ENCODE assay signal across 9 mouse cellular contexts in the genomic region with DNA sequence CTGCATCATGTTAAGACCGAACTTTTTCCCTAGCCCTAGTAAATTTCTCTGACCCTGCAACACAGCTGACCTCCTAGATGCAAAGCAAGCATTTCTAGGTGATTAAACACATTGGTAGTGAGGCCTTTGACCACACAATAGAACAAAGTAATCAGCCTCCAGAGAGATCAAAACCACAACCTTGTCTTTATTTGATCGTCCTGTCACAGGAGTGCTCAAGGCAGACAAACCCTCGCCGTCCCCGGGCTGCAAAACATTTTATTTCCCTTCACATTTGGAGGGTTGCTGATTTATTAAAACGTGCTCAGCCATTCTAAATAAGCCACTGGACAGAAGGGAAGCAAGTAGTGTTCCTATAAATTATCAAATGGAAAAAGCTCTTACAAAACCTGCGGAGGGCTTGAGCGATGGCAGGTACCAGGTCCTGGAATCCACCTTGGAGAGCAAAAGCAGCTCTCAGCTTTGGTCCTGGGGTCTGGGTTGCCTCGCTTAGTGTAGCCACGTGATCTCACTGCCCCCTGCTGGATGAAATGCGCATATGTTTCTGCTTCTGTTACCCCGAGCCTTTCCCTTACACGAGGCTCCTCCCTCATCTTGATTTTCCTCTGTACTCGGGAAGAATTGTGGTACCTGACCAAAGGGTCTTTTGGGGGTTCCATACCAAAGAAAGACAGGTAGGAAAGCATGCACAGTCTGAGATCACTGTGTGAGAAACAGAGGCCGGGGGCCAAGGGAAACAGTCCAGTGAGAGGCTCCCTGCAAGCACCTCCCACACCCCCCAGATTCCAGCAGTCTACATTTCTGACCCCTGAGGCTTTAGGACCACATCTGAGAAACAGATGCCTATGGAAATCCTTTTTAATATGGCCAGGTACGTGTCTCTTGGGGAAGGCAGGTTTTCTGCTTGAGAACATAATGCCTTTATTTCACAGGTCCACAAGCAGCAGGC.
DNase-seq lines count a peak whose midpoint lies in the region; ATAC-seq and TF ChIP-seq lines count a peak whose summit lies in the region.
"Had no signal": no experiment of that assay in that cellular context is flagged by ENCODE, and none has a peak within 500 bp of the region (broad histone marks: within the 10 kb centered on the region; RNA-seq: fewer than 3 reads in every experiment).

No protein-coding gene starts in this region.

- H3K4me2 ChIP-seq in heart, embryonic 14.5 days (ENCODE audit: low read length) = peak overlapping the region; percentile 65
- H3K4me2 ChIP-seq in neural tube, embryonic 11.5 days (ENCODE audit: low read depth) = peak overlapping the region; percentile 26; the same call in 1 of the 2 replicates

- peak; percentile 81 for ATAC-seq in heart, embryonic 14.5 days (ENCODE audit: insufficient number of reproducible peaks, insufficient read depth, low FRiP score, low read depth)
- ATAC-seq in neural tube, embryonic 11.5 days (ENCODE audit: insufficient read depth, low FRiP score, low TSS enrichment) = peak; percentile 95

- peaks cover 3% of the 10 kb centered on the region; the same call in 1 of the 2 replicates for H3K9me3 ChIP-seq in forebrain, embryonic 10.5 days
- H3K9me3 ChIP-seq in heart, embryonic 14.5 days (ENCODE audit: control insufficient read depth, low read length) = no peaks in the 10 kb centered on the region
- H3K9me3 ChIP-seq in neural tube, embryonic 11.5 days (ENCODE audit: control insufficient read depth, low read length) = no peaks in the 10 kb centered on the region

- no peaks in the 10 kb centered on the region for H3K36me3 ChIP-seq in forebrain, embryonic 10.5 days (replicated peaks)
- no peaks in the 10 kb centered on the region for H3K36me3 ChIP-seq in heart, embryonic 14.5 days (ENCODE audit: control insufficient read depth, insufficient read depth, low read length)
- no peaks in the 10 kb centered on the region for H3K36me3 ChIP-seq in liver, adult 2 months (ENCODE audit: control insufficient read depth, insufficient read depth, low read length)
- H3K36me3 ChIP-seq in neural tube, embryonic 11.5 days (ENCODE audit: control insufficient read depth, insufficient read depth, low read length) = no peaks in the 10 kb centered on the region
- H3K36me3 ChIP-seq in testis, adult 2 months (ENCODE audit: control insufficient read depth, insufficient read depth, low read length) = no peaks in the 10 kb centered on the region
- H3K36me3 ChIP-seq: G1E had no signal

- WGBS in forebrain, embryonic 10.5 days = 16% methylated on average over 16 of the region's 16 CpGs
- WGBS in heart, embryonic 14.5 days = 25% methylated on average over 16 of the region's 16 CpGs
- WGBS in liver, adult 2 months = 21% methylated on average over 16 of the region's 16 CpGs
- WGBS in neural tube, embryonic 11.5 days = 20% methylated on average over 16 of the region's 16 CpGs

- peak; percentile 84 for DNase-seq in 3T3-L1 (ENCODE audit: low read depth, low spot score)
- DNase-seq in brain, adult 2 months (ENCODE audit: low read depth, low spot score) = peak; percentile 89
- peak; percentile 81 for DNase-seq in forebrain, embryonic 10.5 days (ENCODE audit: extremely low spot score, low spot score)
- DNase-seq in kidney, postnatal 10 days = peak; percentile 89
- DNase-seq in liver, adult 2 months (ENCODE audit: extremely low read depth, low read depth, low spot score) = peak; percentile 20
- peak; percentile 86 for DNase-seq in neural tube, embryonic 11.5 days (ENCODE audit: low spot score)

- H3K27me3 ChIP-seq in forebrain, embryonic 10.5 days (ENCODE audit: poor library complexity, severe bottlenecking) = no peaks in the 10 kb centered on the region
- H3K27me3 ChIP-seq in heart, embryonic 14.5 days (ENCODE audit: control insufficient read depth, insufficient read depth, low read length) = no peaks in the 10 kb centered on the region
- H3K27me3 ChIP-seq in liver, adult 2 months (ENCODE audit: control insufficient read depth, insufficient read depth, low read length) = no peaks in the 10 kb centered on the region; the same call in 1 of the 2 replicates
- H3K27me3 ChIP-seq in neural tube, embryonic 11.5 days (ENCODE audit: control insufficient read depth, insufficient read depth, low read length) = no peaks in the 10 kb centered on the region
- H3K27me3 ChIP-seq in testis, adult 2 months (ENCODE audit: control insufficient read depth, insufficient read depth, low read length) = no peaks in the 10 kb centered on the region

- H3K27ac ChIP-seq in forebrain, embryonic 10.5 days = peak overlapping the region; percentile 63; the same call in 1 of the 2 replicates
- no peak overlapping the region for H3K27ac ChIP-seq in heart, embryonic 14.5 days (replicated peaks in 1 of 2; ENCODE audit: control insufficient read depth in 1 of 2, insufficient read depth in 1 of 2, low read depth in 2 of 2, low read length in 2 of 2)
- H3K27ac ChIP-seq in liver, adult 2 months (replicated peaks; ENCODE audit: insufficient read depth, low read depth, low read length) = no peak overlapping the region
- H3K27ac ChIP-seq in neural tube, embryonic 11.5 days (ENCODE audit: low read depth, low read length) = no peak overlapping the region
- H3K27ac ChIP-seq in testis, adult 2 months (ENCODE audit: control insufficient read depth, insufficient read depth, low read depth, low read length) = no peak overlapping the region

- H3K79me2 ChIP-seq in liver, adult 2 months (ENCODE audit: control insufficient read depth, insufficient read depth, low read length) = no peaks in the 10 kb centered on the region

- H3K4me1 ChIP-seq in forebrain, embryonic 10.5 days = peaks cover 14% of the 10 kb centered on the region
- no peaks in the 10 kb centered on the region for H3K4me1 ChIP-seq in heart, embryonic 14.5 days (ENCODE audit: control insufficient read depth in 2 of 2, insufficient read depth in 2 of 2, low read length in 2 of 2)
- H3K4me1 ChIP-seq in liver, adult 2 months (ENCODE audit: control insufficient read depth, insufficient read depth, low read length) = no peaks in the 10 kb centered on the region
- H3K4me1 ChIP-seq in neural tube, embryonic 11.5 days (ENCODE audit: control insufficient read depth, insufficient read depth, low read length) = no peaks in the 10 kb centered on the region
- peaks cover 4% of the 10 kb centered on the region; the same call in 1 of the 2 replicates for H3K4me1 ChIP-seq in testis, adult 2 months (ENCODE audit: control insufficient read depth, insufficient read depth, low read length)

- H3K9ac ChIP-seq in heart, embryonic 14.5 days (ENCODE audit: low read length) = no peak overlapping the region
- no peak overlapping the region for H3K9ac ChIP-seq in liver, adult 2 months (ENCODE audit: low read depth, low read length)
- H3K9ac ChIP-seq in neural tube, embryonic 11.5 days (ENCODE audit: low read length) = peak overlapping the region; percentile 44

- H3K4me3 ChIP-seq in forebrain, embryonic 10.5 days = peak overlapping the region; percentile 38
- peak overlapping the region; percentile 15 to 22; a peak in 2 of 4 replicates for H3K4me3 ChIP-seq in heart, embryonic 14.5 days (ENCODE audit: control insufficient read depth in 1 of 2, insufficient read depth in 1 of 2, low read depth in 1 of 2, low read length in 2 of 2)
- no peak overlapping the region for H3K4me3 ChIP-seq in liver, adult 2 months (ENCODE audit: insufficient read depth, low read depth, low read length)
- H3K4me3 ChIP-seq in neural tube, embryonic 11.5 days (ENCODE audit: low read depth, low read length) = no peak overlapping the region
- H3K4me3 ChIP-seq in testis, adult 2 months (ENCODE audit: control insufficient read depth, low read depth, low read length) = no peak overlapping the region

- no peak for TF ChIP-seq POLR2A in liver, adult 2 months (IDR thresholded peaks at IDR 0.05; ENCODE audit: extremely low read depth, insufficient read depth, low read length)
- no peak for TF ChIP-seq POLR2A in testis, adult 2 months (IDR thresholded peaks at IDR 0.05; ENCODE audit: control insufficient read depth, low read depth, low read length)

- peak; percentile 82 for TF ChIP-seq CTCF in liver, adult 2 months (IDR thresholded peaks at IDR 0.05; ENCODE audit: low read depth, low read length)
- peak; percentile 88 for TF ChIP-seq CTCF in testis, adult 2 months (IDR thresholded peaks at IDR 0.05; ENCODE audit: control insufficient read depth, insufficient read depth, insufficient replicate concordance, low read depth, low read length)

Comparison
In these comparisons a context has a peak if more than half of its experiments do, and no peak if none do; other contexts are left out.
1. DNase-seq: peak in every context shown above with its lines; median percentile 89 in brain, adult 2 months; 89 in kidney, postnatal 10 days; 86 in neural tube, embryonic 11.5 days; 84 in 3T3-L1; 81 in forebrain, embryonic 10.5 days; 20 in liver, adult 2 months.
2. H3K4me3 ChIP-seq: peak in forebrain, embryonic 10.5 days (single experiment) and heart, embryonic 14.5 days (2 of 2); none in liver, adult 2 months (single experiment), neural tube, embryonic 11.5 days (single experiment) and testis, adult 2 months (single experiment).